Mouse (Mus musculus): Measurements from ENCODE around the gene Icmt.

Gene Icmt

GRCm38 (mm10) chr4:152340584-152341284 lies 43.7 kb downstream of the Icmt start:
- DNase-seq, result no peak

DNA sequence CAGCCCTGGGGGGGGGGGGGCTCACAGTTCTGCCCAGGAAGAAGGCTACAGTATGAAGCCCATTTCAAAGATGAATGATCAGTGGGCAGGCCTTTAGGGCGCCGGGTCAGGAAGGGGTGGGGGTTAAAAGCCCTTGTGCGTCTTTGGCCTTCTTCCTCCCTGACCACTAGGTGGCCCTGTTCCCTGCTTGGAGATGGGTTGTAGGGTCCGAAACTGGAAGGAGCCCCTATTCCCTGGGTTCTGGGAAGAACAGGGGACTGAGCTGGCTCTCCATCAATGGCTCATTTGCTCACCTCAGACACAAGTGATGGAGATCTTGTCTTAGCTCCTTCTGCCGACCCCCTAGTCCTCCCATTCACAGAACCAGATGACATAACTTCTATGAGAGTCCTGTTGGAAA lies 46.3 kb downstream of the Icmt start:
- no peak for DNase-seq

GRCm38 (mm10) chr4:152344651-152345050 lies 47.6 kb downstream of the Icmt start:
- no peak for DNase-seq

DNA sequence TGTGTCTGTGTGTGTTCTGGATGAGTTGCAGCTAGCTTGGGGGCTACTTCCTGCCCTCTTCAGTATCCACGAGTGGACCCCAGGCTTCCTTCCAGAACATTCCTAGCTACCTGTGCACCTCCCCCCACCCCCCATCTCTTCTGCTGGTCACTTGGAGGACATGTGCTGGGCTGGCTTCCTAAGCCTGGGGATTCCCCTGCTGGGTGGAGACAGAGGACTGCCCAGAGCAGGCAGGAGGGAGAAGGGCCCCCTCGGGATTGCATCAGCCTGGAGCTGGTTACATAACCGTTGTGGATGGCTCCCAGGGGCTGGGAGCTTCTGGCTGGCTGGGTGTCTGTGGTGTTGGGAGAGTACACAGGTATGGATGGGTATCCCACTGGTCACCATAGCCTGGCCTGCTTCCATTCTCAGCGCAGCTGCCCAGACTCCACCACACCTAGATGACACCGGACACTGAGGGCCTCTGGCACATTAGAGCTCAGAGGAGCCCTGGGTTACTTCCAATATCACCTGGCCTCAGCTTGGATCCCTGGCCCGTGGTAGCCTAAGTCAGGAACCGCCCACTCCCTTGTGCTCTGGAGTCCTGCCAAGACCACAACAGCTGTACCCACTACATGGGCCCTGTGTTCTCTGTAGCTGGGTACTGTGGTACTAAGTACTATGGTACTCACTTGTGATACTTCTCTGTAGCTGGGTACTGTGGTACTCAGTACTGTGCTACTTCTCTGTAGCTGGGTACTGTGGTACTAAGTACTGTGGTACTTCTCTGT lies 48.3 kb downstream of the Icmt start:
- peak; percentile 33 for DNase-seq

DNA sequence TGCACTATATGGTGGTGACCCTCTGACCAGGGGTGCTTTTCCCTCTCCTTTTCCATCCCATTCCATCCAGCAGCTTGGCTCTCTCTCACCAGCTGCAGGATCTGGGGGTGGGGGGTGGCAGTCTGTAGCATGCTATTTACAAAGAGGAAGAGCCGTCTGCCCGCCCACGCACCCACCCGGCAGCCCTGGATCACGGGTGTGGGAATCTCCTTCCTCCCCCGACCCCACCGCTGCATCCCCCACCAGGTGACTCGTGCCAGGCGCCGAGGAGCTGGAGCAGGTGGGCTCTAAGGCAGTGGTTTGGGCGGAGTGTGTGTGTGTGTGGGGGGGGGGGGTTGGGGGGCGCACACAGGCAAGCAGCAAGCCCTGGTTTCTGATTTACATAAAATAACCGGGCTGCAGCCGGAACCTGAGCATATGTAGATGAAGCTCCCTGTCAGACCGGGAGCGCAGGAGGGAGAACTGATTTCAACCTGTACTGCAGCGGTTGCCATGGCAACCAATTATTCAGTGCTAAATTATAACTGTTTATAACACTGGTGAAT lies 52.9 kb downstream of the Icmt start:
- DNase-seq, result no peak

DNA sequence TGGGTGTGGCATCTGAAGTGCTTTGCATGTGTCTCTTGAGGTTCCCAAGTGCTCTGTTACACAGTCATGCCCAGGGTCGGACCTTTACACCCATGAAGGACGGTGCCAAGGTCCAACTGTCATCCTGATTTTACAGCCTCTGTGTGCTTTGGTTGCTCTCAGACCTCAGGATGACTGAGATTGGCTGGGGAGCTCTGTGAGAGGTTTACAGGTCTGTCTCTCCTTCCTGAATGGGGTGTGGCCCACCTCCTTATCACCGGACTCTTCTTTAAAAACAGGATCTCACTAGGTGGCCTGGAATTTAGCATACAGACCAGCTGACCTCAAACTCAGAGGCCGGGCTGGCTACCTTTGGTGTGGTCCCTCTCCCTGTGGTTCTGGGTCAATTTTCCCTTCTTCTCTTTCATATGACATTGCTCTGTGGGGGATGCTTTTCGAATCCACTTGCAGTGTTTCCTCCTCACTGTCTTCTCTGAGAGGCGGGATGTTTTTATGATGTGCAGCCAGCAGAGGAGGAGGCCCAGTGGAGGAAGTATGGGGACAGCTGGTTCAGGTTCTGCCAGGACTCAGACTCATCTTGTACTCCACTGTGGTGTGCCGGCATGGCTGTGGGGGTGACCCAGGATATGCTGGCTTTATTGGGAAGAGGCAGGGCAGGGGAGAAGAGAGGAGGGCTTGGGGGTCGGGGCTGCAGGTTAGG lies 53.8 kb downstream of the Icmt start:
- DNase-seq, result no peak

DNA sequence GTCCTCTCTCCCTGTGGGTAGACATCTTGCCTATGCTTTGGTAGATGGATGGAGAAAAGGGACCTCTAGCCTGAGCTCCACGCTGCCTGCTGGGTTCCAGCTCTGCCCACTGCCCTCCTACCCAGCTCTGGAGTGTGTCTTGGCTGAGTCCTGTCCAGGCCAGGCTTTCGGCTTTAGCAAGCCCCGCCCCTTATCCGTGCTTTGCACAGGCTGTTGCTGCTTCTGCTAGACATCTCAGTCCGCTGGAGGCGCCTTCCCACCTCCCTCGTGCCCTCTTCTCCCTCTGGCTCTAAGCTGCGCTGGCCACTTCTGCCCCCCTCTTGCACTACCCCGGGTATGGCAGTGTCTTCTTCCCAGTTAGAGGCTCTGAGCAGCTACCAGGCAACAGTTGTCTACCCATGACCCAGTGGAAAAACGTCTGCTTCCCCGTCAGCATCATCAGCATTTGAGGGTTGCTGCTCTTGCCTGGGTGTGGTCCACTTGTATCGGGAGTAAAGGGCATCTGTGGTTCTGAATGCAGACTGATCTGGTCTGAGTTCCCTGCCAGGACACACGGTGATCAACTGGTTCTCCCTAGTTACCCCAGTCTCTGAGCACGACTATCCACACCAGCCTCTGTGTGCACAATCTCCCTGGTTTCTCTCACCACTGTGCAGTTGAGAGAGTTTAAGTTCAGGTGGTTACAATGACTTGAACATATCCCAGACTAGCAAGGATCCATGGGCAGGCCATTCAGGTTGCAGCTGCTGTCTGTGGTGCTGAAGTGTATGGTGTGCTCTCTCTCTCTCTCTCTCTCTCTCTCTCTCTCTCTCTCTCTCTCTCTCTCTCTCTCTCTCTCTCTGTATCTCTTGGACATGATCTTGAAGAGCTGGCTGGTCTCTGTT lies 54.6 kb downstream of the Icmt start:
- DNase-seq, result no peak

DNA sequence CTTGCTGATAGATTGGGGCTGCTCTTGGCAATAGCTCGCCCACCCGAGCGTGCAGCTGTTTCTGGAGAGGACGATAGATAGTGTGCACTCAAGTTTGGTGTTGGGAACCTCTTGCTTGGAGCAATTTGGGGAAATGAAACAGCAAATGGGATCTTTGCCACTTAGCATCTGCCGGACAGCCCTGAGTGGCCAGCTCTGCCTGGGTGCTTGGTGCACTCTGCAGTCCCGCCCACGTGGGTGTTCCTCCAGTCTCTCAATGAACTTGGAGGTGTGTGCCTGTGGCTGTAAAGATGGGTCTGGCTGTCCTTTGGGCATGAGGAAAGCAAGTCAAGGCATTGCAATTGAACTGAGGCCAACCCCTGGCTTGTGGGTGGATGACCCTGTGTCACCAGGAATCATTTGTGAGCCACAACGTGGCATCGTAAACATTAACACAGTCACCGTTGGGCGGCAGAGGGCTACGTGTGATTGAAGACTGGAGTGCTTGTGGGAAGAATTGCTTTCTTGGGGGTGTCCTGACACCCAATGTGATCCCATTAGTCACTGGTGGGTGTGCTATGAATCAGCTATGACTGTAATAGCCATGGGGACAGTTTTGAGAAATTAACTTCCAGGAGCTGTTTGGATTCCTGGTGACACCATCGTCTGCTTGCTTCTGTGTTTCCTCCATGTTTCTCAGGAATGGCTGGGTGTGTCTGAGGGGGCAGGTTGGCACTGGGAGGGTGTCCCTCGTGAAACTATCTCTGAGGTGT lies 57.0 kb downstream of the Icmt start:
- no peak for DNase-seq

GRCm38 (mm10) chr4:152355672-152356071 lies 58.6 kb downstream of the Icmt start:
- no peak for DNase-seq

Measured in kidney, postnatal 14 days (tissue).